Mouse (Mus musculus) small intestine, adult 2 months (tissue): ENCODE measurements around the gene Knstrn.

Experiments
- CTCF ChIP-seq: fragments of 200-500 bp; IDR thresholded peaks from 2 replicates; pipeline ENCODE4 v1.5.1; 2012; ENCODE audit warnings: low read depth, mild to moderate bottlenecking, control low read depth, inconsistent platforms, low read length, moderate library complexity, mixed read lengths; ENCODE audit not compliant: insufficient replicate concordance, insufficient read length; ENCODE audit errors: extremely low read depth
- POLR2A ChIP-seq: fragments of 200-500 bp; IDR thresholded peaks from 2 replicates; pipeline ENCODE4 v1.6.1; 2012; ENCODE audit warnings: low read depth, mild to moderate bottlenecking, control low read depth, inconsistent platforms, low read length, moderate library complexity

DNA sequence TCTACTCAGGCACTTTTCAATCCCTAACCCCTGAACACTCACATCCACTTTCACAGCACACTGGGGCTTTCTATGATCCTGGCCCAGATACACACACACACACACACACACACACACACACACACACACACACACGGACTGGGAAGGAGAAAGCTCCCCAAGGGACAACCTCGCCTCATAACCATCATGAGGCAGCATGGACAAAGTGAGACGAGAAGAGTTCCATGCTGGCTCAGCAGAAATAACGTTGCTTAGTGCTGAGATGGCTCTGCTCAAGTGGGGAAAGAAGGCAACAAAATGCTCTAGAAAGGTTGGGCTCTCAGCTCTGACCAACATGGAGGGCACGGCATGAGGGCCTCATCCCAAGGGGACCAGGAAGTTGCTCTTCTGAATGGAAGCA lies 27.4 kb downstream of the Knstrn start:
- TF ChIP-seq POLR2A: no peak
- no peak for TF ChIP-seq CTCF
